Mouse (Mus musculus) adrenal gland, postnatal 10 days (tissue): ENCODE results near the gene Shc3. TPM values are rescaled to one million over a fixed set of nuclear protein-coding genes. Genes with fewer than 3 reads are reported as not detected.

Experiments used
- DNase-seq: peaks from one replicate; pipeline ENCODE4 v3.0.0; 2021; ENCODE audit warnings: mixed read lengths
- total RNA-seq, 2 experiments: library from RNA; stranded (reverse); gene quantifications; 2 replicates each; pipeline ENCODE4 v1.2.3; 2021

Gene Shc3
- total RNA-seq, 2 experiments from 2014 or later, result 1.4 to 4.5 TPM

GRCm38 (mm10) chr13:51417796-51418195, 151.4 kb downstream of the Shc3 start:
- no peak for DNase-seq

- no peak for DNase-seq
These were observed 152.5 kb downstream of the Shc3 start for GRCm38 (mm10) chr13:51416727-51417126.

- peak; percentile 44 for DNase-seq
These were observed 155.8 kb downstream of the Shc3 start for GRCm38 (mm10) chr13:51413461-51413860.

GRCm38 (mm10) chr13:51411696-51412430, 157.4 kb downstream of the Shc3 start:
- DNase-seq, result no peak

- no peak for DNase-seq
These were observed 158.0 kb downstream of the Shc3 start for GRCm38 (mm10) chr13:51411243-51411642.

- DNase-seq, result no peak
These were observed 159.2 kb downstream of the Shc3 start for GRCm38 (mm10) chr13:51409936-51410481.

GRCm38 (mm10) chr13:51408519-51409001, 160.7 kb downstream of the Shc3 start, which contains the start of gene S1pr3:
S1pr3 (plus strand) TSS chr13:51408639.
- peak; percentile 63 for DNase-seq

- DNase-seq, result no peak
These were observed 161.5 kb downstream of the Shc3 start for GRCm38 (mm10) chr13:51407541-51408217.

- no peak for DNase-seq
These were observed 163.4 kb downstream of the Shc3 start for GRCm38 (mm10) chr13:51405731-51406320.

GRCm38 (mm10) chr13:51404566-51404965, 164.7 kb downstream of the Shc3 start:
- no peak for DNase-seq

- peak; percentile 46 for DNase-seq
These were observed 168.3 kb downstream of the Shc3 start for GRCm38 (mm10) chr13:51400736-51401501.

- peak; percentile 60 for DNase-seq
These were observed 169.0 kb downstream of the Shc3 start for GRCm38 (mm10) chr13:51400186-51400719.

- no peak for DNase-seq
These were observed 169.7 kb downstream of the Shc3 start for GRCm38 (mm10) chr13:51399562-51399961.

- no peak for DNase-seq
These were observed 171.4 kb downstream of the Shc3 start for GRCm38 (mm10) chr13:51397861-51398260.

- no peak for DNase-seq
These were observed 177.0 kb downstream of the Shc3 start for GRCm38 (mm10) chr13:51392256-51392655.

- DNase-seq, result no peak
These were observed 177.8 kb downstream of the Shc3 start for GRCm38 (mm10) chr13:51391359-51391916.

GRCm38 (mm10) chr13:51390398-51390797, 178.8 kb downstream of the Shc3 start:
- DNase-seq, result no peak

GRCm38 (mm10) chr13:51387908-51388307, 181.3 kb downstream of the Shc3 start:
- DNase-seq, result no peak

GRCm38 (mm10) chr13:51384899-51385298, 184.3 kb downstream of the Shc3 start:
- no peak for DNase-seq

- DNase-seq, result no peak
These were observed 187.7 kb downstream of the Shc3 start for GRCm38 (mm10) chr13:51381498-51381897.
